Mouse (Mus musculus) cerebellum, adult 9-10 months (tissue): ENCODE measurements at regions not wholly inside any gene's neighbourhood (a gene's known extent, or its start where the extent isn't known, plus 50 kb on each side); places are given as distances from the start of the nearest gene placed in this dataset.
"Not testable (repeated sequence)": the region's sequence is repeated elsewhere in the genome, so short reads cannot be mapped to it uniquely, and the experiment has no call there.

Source experiments
- DNase-seq: peaks from one replicate; pipeline ENCODE4 v3.0.0; 2022

DNA sequence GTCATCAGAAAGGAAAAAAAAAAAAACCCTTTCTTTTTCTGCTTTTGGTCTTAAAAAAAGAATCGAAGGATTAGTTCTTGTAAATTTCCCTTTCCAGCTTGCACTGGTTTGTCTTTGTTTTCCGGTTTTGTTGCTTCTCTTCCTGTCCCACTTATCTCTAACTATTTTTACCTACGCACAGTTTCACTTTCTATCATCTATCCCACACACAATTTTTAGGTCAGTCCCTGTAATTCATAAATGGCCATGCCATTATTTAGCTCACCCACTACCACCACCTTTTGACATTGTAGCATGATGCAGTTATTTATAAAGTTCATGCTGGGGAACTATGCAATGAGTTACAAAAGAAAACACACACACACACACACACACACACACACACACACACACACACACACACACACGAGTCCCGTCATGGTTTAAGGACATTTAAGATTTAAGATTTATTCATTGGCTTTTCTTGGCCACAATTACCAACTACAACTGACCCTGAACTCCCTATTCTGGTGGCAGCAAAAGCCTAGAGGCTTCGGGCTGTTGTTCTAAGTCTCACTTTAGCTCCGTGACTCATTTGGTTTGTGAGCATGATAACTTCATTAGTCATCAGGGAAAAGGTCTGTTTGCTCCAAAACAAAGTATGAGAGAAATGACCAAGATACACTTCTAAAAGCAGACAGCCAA is 164.6 kb upstream of the Gm10131 start:
- no peak for DNase-seq

DNA sequence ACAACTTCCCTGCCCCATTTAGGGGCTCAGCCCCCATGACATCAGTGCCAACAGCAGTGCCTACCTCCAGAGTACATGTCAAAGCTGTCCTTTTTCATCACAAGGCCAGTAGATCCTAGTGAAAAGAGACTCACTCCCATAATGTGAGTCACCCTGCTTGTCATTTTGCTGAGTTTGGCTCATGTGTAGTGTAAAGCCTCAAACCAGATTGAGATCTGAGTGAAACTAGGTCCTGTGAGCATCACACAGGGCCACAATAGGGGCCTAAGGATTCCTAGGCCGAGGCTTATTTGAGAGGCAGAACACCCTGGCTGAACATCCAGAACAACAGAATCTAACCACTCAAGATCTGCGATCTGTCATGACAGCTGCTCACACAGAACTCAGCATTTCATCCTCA is 163.3 kb upstream of the Gm10131 start:
- not testable (repeated sequence) for DNase-seq

DNA sequence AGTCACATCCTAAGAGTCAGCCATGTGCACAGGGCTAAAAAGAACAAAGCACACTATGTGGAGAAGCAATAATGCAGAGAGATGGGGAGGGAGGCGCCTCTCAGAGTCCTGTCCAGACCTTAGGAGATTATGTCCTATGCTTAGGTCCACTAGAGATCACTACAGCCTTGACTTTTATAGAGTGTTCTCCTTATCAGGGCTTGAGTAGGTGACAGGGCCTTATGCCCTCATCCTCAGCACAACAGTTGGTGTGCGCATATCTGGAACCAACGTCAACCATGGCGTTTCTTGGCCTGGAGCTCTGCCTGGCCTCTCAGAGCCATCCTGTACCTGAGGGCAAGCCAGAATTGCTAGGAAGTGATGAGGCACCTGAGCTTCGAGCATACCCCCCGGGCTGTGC is 162.6 kb upstream of the Gm10131 start:
- DNase-seq, result no peak

DNA sequence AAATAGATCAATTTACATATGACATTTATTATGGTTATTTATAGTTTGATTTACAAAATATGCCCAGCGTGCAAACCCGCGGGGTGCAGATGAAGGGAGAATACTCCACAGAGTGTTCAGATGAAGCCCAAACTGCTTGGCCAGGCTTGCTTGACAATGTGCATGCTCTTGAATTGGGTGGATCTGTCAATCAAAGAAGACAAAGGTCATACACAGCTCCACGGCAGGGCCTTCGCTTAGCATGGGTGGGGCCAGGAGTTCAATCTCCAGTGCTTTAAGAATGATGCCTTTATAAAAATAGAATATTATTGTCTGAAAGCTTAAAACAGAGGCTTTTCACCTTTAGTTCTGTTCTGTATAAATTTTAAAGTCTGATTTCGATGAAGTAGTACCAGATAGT is 158.3 kb upstream of the Gm10131 start:
- no peak for DNase-seq

DNA sequence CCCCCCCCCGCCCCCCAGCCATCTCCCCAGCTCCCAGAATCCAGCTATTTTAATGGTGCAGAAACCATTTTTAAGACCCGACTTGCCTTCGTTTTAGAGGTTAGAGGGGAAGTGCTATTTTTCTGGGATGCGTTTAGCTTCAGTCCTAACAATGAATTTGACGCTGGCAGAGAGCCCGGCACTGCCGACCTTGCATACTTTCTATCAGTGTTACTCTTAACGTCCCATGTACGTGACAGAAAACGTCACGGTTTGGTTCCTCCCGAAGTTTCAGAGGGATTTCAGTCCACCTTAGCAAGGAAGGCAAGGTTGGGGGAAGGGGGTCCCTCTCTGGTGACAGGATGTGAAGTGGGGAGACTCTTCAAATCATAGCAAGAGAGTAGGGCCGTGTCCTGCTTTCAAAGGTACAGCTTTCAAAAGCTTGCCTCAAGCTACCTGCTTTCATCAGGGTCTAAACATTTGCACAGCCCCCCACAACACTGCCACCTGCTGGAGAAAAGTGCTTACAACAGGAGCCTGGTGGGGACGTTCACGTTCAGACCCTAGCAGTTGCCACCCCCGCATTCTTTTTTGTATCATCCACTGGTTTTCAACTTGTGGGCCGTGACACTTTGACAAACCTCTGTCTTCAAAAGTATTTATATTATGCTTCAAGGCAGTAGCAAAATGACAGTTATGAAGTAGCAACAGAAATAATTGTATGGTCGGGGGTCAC is 157.4 kb upstream of the Gm10131 start:
- no peak for DNase-seq

DNA sequence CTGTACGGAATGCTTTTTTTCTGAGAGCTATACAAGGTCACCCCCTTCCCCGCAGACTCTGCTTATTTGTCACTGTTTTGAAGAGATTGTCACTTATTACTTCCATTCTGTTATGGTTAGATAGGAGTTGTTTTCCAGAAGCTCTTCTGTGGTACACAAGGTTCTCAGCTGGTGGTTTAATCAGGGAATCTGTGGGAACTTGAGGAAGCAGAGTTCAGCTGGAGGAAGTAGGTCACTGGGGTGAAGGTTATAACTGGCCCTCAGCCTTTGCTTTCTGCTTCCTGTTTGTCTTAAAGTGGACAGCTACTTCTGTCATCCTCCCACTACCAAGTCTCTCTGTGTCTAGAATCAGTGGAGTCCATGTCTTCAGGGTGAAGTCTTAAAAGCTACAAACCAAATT is 143.4 kb upstream of the Gm10131 start:
- no peak for DNase-seq

DNA sequence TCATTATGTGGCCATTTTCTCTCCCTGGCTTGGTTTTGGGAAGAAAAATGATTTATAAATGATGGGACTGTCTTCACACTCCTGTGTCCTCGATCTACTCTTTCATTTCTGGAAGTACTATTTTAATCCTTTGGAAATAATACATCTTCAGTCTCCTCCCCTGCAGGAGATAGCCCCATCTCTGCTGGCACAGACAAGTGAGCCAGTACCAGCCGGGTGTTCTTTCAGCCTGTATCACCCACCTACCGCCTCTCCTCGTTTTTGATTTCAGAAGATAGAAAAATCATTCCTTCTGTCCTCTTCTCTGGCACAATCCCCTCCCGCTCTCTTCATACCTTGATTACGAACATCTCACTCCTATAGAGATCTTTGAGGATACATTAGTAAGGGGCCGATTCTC is 140.4 kb upstream of the Gm10131 start:
- no peak for DNase-seq

DNA sequence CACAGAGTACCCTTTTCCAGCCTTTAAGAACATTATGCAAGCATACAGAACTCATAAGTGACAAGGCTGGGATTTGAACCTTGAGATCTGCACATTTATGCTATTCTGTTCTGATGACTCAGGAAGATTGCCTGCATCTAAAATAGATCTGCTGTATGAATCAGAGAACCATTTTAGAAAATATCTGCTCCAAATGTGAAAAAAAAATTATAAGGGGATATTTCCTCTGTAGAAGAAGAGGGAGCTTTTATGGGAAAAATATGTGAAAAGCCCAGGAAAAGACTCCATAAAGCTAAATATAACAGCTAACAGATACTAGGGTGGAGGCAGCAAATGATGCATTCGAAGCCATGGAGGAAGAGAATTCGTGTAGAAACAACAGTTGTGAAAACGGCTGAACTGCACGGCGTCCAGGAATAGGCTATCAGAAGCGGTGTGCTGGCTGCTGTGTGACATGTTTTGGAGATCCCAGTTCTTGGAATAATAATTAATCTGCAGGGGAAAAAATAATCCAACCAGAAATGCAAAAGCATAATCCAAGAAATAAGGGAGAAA is 127.9 kb upstream of the Gm10131 start:
- DNase-seq, result no peak

DNA sequence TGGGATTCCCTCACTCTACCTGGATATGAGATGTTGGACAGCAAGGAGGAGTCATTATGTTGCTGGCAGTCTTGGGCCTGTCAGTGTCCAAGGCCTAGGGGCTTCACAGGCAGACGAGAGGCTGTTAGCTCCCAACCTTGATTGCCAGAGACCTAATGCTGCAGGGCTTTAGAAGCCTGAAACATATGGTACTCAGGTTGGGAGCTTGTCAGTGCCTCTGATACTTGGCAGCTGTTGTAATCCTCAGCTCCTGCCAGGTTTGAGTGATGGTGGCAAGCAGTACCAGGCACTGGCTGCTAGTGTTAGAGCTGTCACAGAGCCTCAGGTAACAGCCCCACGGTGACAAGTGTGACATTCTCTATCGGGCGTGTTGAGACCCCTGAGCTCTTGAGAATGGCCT is 122.2 kb upstream of the Gm10131 start:
- peak; percentile 79 for DNase-seq

DNA sequence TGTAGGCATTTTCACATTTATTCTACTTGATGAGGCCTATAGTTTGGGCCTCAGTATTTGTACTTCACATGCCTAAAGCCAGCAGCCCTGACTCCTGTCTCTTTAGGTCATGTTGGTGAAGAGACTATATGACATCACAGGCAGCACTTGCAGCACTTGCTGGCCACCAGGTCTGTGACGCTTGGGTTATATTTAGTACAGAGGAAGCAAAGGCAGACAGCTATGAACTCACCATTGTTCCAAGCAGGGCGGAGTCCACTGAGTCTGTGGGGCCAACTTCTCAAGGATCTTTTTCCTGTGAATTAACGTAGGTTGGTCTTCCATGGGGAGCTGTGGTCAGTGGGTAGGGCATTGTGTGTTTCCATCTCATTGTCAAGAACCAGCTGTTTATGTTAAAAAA is 117.9 kb upstream of the Gm10131 start:
- DNase-seq, result no peak

DNA sequence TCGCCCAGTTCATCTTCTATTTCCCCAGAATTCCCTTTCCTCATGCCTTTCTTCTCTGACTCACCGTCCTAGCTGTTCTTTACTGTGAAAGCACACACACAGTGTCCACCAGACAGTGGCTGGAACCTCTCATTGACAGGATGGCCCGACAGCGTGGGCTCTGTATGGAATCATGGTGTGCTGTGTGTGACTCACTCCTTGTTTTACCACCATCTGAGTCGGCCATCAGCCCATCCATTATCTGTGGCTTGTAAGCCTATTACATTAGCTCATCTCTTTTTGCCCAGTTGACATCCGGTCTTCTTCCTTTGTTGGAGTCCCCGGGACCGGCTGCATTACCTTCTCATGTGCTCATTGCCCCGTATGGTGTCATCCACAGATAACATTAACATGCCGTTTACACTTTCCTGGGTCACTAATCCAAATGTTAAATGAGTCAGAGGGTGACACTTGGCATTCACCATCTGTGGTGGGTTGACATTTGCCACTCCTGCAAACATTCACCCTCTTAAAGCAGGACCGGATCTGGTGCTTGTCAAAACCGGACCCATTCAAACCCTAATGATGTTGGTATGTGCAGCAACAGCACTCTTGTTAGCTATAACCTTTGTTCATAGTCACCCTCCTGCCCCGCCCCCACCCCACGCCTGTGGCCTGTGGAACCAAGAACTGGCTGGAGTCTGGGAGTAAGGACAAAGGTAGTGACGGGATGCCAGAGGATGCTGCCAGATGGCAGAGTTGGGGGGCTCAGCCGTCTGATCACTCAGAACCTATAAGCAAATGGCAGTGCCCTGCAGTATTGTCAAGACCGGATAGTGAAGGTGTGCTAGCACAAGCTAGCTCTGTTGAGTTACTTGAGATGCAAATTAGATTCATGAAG is 113.7 kb upstream of the Gm10131 start:
- DNase-seq, result no peak

DNA sequence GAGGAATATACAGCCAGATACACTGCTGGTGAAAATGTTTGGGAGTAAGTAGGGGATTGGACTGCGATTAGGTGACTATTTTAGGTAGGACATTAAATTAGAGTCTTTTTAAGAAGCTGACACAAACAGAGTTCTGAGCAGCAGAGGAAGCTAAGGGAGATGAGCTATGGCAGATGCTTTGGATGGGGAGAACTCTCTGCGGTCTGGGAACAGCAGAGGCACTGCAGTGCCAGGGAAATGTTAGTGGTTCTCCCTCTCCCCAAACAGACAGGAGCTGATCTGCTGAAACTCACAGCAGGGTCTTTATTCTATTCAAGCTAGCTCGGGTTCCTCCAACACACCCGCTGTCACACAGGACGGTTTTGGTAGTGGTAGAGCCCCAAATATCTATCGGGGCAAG is 110.7 kb upstream of the Gm10131 start:
- no peak for DNase-seq
